Mouse (Mus musculus) Patski (cell line): Measurements from ENCODE around the gene Gemin7. TPM values are rescaled to one million over a fixed set of nuclear protein-coding genes. Genes with fewer than 3 reads are reported as not detected.

Experiments
- ATAC-seq: fragments of 100-300 bp; one replicate; pipeline ENCODE4 v1.8.0; 2021
- CTCF ChIA-PET: fragments of 350-600 bp; sonication (Branson Sonifier 250); formaldehyde crosslinking; loops from one replicate; lab custom pipeline; 2022; ENCODE audit warnings: inconsistent platforms; lab: Charles Lee
- POLR2A ChIA-PET: fragments of 350-600 bp; sonication (Branson Sonifier 250); formaldehyde crosslinking; loops from one replicate; lab custom pipeline; 2022; ENCODE audit warnings: antibody characterized with exemption, inconsistent platforms; lab: Charles Lee
- DNase-seq: peaks from one replicate; pipeline ENCODE4 v3.0.0-alpha.2; 2011; ENCODE audit warnings: low read depth, low spot score
- H3K27me3 ChIP-seq: fragments of 371-371 bp; one replicate; pipeline ENCODE4 v1.5.1; 2021
- CTCF ChIP-seq: fragments of 100-300 bp; IDR thresholded peaks from one replicate; pipeline ENCODE4 v1.5.1; 2021
- in situ Hi-C: fragments of 300-500 bp; cut with MboI; formaldehyde crosslinking; loops from 3 replicates; pipeline ENCODE4 v1.11.1; 2018; ENCODE audit warnings: low pct_unique_long_range_greater_than_20kb, mixed read lengths
- polyA plus RNA-seq: library from polyadenylated mRNA; unstranded; gene quantifications from one replicate; pipeline ENCODE4 v1.2.3, GENCODE M21; 2021

Gemin7 gene
- polyA plus RNA-seq, 1 experiment from 2014 or later = 89.6 TPM

DNA sequence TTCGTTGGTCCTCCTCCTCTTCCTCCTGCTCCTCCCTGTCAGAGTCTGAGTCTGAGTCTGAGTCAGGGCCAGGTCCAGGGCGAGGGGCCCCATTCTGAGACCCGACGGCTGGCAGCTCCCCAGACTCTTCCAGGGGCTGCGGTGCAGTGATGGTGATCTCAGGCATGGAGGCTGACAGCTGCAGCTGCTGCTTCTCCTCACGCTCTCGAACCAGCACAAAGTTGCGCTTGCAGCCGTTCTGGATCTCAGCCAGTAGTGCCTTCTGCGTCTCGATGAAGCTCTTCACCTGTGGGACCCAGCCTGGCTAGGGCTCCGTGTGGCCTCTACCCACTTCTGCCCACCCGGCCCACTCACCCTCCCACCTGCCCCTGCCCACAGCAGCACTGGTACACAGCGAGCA lies 45.2 kb downstream of the Gemin7 start:
- no peak for DNase-seq
- ChIA-PET CTCF (interaction anchor here (1.0 to 2.3 kb wide), 3 partner anchors 9 to 14 kb away, joined by 3 to 7 read pairs (median 4); partner anchors contain the start of gene Nkpd1), POLR2A (no interaction called here)
- in situ Hi-C loops = no loop called here
- TF ChIP-seq CTCF = no peak
- H3K27me3 ChIP-seq = no peaks in the 10 kb centered on the region
- no peak for ATAC-seq

- no peak for ATAC-seq
- ChIA-PET CTCF (interaction anchor here (1.0 to 2.3 kb wide), 2 partner anchors 10 to 13 kb away, joined by 3 to 7 read pairs; partner anchors contain the start of gene Nkpd1), POLR2A (no interaction called here)
- TF ChIP-seq CTCF = no peak
- DNase-seq = no peak
- in situ Hi-C loops = no loop called here
- no peaks in the 10 kb centered on the region for H3K27me3 ChIP-seq
Measured at GRCm38 (mm10) chr7:19531077-19531476, 46.3 kb downstream of the Gemin7 start.

- ATAC-seq (no peak), DNase-seq (no peak)
- H3K27me3 ChIP-seq = peaks cover 30% of the 10 kb centered on the region
- in situ Hi-C loops = no loop called here
- ChIA-PET CTCF (no interaction called here), POLR2A (no interaction called here)
- TF ChIP-seq CTCF = no peak
Measured at GRCm38 (mm10) chr7:19525105-19525481, 52.3 kb downstream of the Gemin7 start.

GRCm38 (mm10) chr7:19524420-19525104 lies 52.8 kb downstream of the Gemin7 start:
- DNase-seq (no peak), ATAC-seq (no peak)
- ChIA-PET CTCF (no interaction called here), POLR2A (no interaction called here)
- TF ChIP-seq CTCF = no peak
- in situ Hi-C loops = no loop called here
- peaks cover 30% of the 10 kb centered on the region for H3K27me3 ChIP-seq

DNA sequence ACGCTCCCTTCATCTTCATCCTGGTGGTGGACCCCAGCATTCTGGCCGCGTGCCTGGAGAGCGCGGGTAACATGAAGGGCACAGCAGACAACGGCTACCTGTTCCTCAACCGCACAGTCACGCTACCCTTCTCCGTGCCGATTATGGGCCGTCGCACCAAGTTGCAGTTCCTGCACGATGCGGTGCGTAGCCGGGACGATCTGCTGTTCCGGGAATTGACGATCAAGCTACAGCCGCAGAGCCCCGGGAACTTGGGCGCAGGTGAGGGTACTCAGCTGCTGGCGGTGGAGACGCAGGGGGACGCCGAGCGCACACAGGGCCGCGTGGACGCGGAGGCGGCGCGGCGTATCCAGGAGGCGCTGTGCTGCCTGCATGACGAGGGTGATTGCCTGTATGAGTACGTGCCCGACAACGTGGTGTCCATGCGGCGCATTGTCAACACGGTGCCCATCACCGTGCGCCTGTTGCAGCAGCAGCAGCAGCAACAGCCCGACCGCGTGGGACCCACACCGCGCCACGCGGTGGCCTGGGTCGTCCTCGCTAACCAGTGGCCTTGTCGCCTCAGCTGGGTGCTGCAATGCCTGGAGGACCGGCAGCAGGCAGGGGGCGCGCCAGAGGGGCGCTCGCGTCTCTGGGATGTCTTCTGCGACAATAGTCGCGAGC lies 53.5 kb downstream of the Gemin7 start:
- no peak for TF ChIP-seq CTCF
- in situ Hi-C loops = no loop called here
- H3K27me3 ChIP-seq = peaks cover 30% of the 10 kb centered on the region
- ATAC-seq (peak; percentile 16), DNase-seq (no peak)
- CTCF ChIA-PET = no interaction called here
- POLR2A ChIA-PET = no interaction called here

DNA sequence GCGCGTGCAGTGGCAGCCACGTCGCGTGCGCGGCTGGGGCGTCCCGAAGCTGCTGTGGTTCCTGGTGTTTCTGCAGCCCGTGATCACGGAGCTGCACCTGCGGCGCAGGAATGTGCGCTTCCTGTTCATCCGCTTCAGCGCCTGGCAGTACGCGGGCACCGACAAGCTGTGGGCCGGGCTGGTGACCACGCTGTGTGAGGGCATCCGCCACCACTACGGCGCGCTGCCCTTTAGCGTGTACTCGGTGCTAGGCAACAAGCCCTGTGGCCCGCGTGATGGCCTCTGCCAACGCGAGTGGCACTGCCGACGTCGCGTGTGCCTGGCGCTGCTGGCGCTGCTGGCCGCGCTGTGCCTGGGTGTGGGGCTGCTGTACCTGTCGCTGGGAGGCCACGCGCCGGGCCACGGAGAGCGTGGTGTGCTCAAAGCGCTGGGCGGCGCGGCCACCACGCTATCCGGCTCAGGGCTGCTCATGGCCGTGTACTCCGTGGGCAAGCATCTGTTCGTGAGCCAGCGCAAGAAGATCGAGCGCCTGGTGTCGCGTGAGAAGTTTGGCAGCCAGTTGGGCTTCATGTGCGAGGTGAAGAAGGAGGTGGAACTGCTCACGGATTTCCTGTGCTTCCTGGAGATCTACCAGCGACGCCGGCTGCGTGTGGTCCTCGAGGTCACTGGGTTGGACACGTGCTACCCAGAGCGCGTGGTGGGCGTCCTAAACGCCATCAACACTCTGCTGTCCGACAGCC lies 54.2 kb downstream of the Gemin7 start:
- H3K27me3 ChIP-seq = peaks cover 30% of the 10 kb centered on the region
- DNase-seq (no peak), ATAC-seq (no peak)
- no peak for TF ChIP-seq CTCF
- in situ Hi-C loops = no loop called here
- ChIA-PET CTCF (no interaction called here), POLR2A (no interaction called here)

DNA sequence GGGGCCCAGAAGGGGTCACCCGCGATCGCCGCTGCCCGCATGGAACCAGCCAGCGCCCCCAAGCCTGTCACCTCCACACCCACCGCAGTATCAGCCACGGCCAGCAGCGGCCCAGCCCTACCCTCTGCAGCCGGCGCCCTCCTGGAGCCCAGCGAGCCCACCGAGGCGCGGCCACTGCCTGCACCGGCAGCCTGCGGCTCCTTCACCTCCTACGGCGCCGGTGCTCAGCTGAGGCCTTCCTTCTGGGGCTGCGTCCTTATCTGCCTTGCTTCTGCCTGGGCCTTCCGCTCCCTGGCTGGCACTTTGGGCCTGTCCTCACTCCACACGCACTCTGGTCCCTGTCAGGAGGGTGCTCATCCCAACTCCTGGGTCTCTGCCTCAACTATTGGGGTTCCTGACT lies 57.4 kb downstream of the Gemin7 start:
- in situ Hi-C loops = no loop called here
- ChIA-PET CTCF (no interaction called here), POLR2A (no interaction called here)
- ATAC-seq (no peak), DNase-seq (no peak)
- H3K27me3 ChIP-seq = peaks cover 30% of the 10 kb centered on the region
- no peak for TF ChIP-seq CTCF

- H3K27me3 ChIP-seq = peaks cover 11% of the 10 kb centered on the region
- in situ Hi-C loops = no loop called here
- ATAC-seq = no peak
- ChIA-PET CTCF (interaction anchor here (0.8 to 1.2 kb wide), 5 partner anchors 10 to 112 kb away, joined by 3 to 5 read pairs (median 3); partner anchors contain the start of genes Bloc1s3 and Trappc6a), POLR2A (no interaction called here)
- no peak for TF ChIP-seq CTCF
- no peak for DNase-seq
Measured at GRCm38 (mm10) chr7:19517652-19518365, 59.6 kb downstream of the Gemin7 start, which contains the start of gene Nkpd1. Gene Nkpd1, plus strand, starts transcription at chr7:19517838.

Other genes starting within 250 kb of the Gemin7 start
- gene Ercc1, start 232.8 kb downstream of the Gemin7 start, polyA plus RNA-seq = 40.9 TPM
- 16.6 TPM for gene Cd3eap, start 218.1 kb downstream of the Gemin7 start, polyA plus RNA-seq
- 11.9 TPM for gene Ppp1r13l, start 217.8 kb downstream of the Gemin7 start, polyA plus RNA-seq
- gene Ercc2, start 195.6 kb downstream of the Gemin7 start, polyA plus RNA-seq = 26.2 TPM
- 44.0 TPM for gene Klc3, start 173.5 kb downstream of the Gemin7 start, polyA plus RNA-seq
- not detected for gene Ckm, start 172.8 kb downstream of the Gemin7 start, polyA plus RNA-seq
- gene Mark4, start 118.8 kb downstream of the Gemin7 start, polyA plus RNA-seq = 34.8 TPM
- not detected for gene Exoc3l2, start 114.3 kb downstream of the Gemin7 start, polyA plus RNA-seq
- gene Bloc1s3, start 69.2 kb downstream of the Gemin7 start, polyA plus RNA-seq = 9.8 TPM
- gene Trappc6a, start 69.2 kb downstream of the Gemin7 start, polyA plus RNA-seq = 36.5 TPM
- 0.15 TPM for gene Nkpd1, start 59.8 kb downstream of the Gemin7 start, polyA plus RNA-seq
- 65.5 TPM for gene Ppp1r37, start 14.5 kb downstream of the Gemin7 start, polyA plus RNA-seq
- gene Zfp296, start 308 bp downstream of the Gemin7 start, polyA plus RNA-seq = 0.23 TPM
- gene Clasrp, start 26.9 kb upstream of the Gemin7 start, polyA plus RNA-seq = 50.7 TPM
- gene Relb, start 51.8 kb upstream of the Gemin7 start, polyA plus RNA-seq = 24.5 TPM
- 154 TPM for gene Clptm1, start 87.4 kb upstream of the Gemin7 start, polyA plus RNA-seq
- not detected for gene Apoc2, start 100.3 kb upstream of the Gemin7 start, polyA plus RNA-seq
- gene Gm44805, start 103.8 kb upstream of the Gemin7 start, polyA plus RNA-seq = not detected
- gene Apoc4, start 103.9 kb upstream of the Gemin7 start, polyA plus RNA-seq = 0.09 TPM
- 1.6 TPM for gene Apoc1, start 115.1 kb upstream of the Gemin7 start, polyA plus RNA-seq
- gene Apoe, start 121.6 kb upstream of the Gemin7 start, polyA plus RNA-seq = 6.0 TPM
- 142 TPM for gene Tomm40, start 137.8 kb upstream of the Gemin7 start, polyA plus RNA-seq
- 168 TPM for gene Nectin2, start 172.9 kb upstream of the Gemin7 start, polyA plus RNA-seq
- gene Bcam, start 193.4 kb upstream of the Gemin7 start, polyA plus RNA-seq = 70.3 TPM
- 0.15 TPM for gene Cblc, start 219.2 kb upstream of the Gemin7 start, polyA plus RNA-seq
- gene Bcl3, start 245.2 kb upstream of the Gemin7 start, polyA plus RNA-seq = 70.5 TPM